Mouse (Mus musculus) liver, postnatal 0 days (tissue): ENCODE data around the gene Pfdn6. TPM values are rescaled to one million over a fixed set of nuclear protein-coding genes. Genes with fewer than 3 reads are reported as not detected.

ENCODE experiments used
- ATAC-seq: fragments of 200-750 bp; cut with Nextera tagmentation; 2 replicates; pipeline ENCODE4 v1.8.0; 2017; ENCODE audit warnings: mild to moderate bottlenecking, moderate library complexity
- DNase-seq: peaks from one replicate; pipeline ENCODE4 v3.0.0-alpha.2; 2016
- H3K27ac ChIP-seq: fragments of 300-500 bp; sonication (generic); 2 replicates; pipeline ENCODE4 v1.5.1; 2014; ENCODE audit warnings: antibody characterized with exemption, moderate library complexity, mild to moderate bottlenecking, low read depth
- H3K27me3 ChIP-seq: fragments of 300-500 bp; sonication (generic); 2 replicates; pipeline ENCODE4 v1.6.1; 2014; ENCODE audit warnings: low read length, control low read depth, mixed read lengths; ENCODE audit not compliant: insufficient read depth
- H3K36me3 ChIP-seq: fragments of 300-500 bp; sonication (generic); replicated peaks from 2 replicates; pipeline ENCODE4 v1.6.1; 2014; ENCODE audit warnings: mild to moderate bottlenecking, control low read depth, low read length, moderate library complexity, mixed read lengths; ENCODE audit not compliant: insufficient read depth
- H3K4me1 ChIP-seq: fragments of 300-500 bp; sonication (generic); 2 replicates; pipeline ENCODE4 v1.6.1; 2014; ENCODE audit warnings: antibody characterized with exemption, mild to moderate bottlenecking, control low read depth; ENCODE audit not compliant: insufficient read depth
- H3K4me2 ChIP-seq: fragments of 300-500 bp; sonication (generic); 2 replicates; pipeline ENCODE4 v1.6.1; 2014; ENCODE audit warnings: low read depth, mild to moderate bottlenecking, low read length, moderate library complexity, mixed read lengths
- H3K4me3 ChIP-seq: fragments of 300-500 bp; sonication (generic); 2 replicates; pipeline ENCODE4 v1.5.1; 2014; ENCODE audit warnings: low read depth, low read length
- H3K9ac ChIP-seq: fragments of 300-500 bp; sonication (generic); replicated peaks from 2 replicates; pipeline ENCODE4 v1.6.1; 2014; ENCODE audit warnings: mild to moderate bottlenecking, moderate library complexity
- H3K9me3 ChIP-seq: fragments of 300-500 bp; sonication (generic); 2 replicates; pipeline ENCODE4 v1.6.1; 2016; ENCODE audit warnings: mild to moderate bottlenecking, control low read depth, low read length, mixed read lengths
- CTCF ChIP-seq: sonication (generic); IDR thresholded peaks from 2 replicates; pipeline ENCODE4 v1.5.1; 2016; ENCODE audit warnings: antibody characterized with exemption, low read depth
- EP300 ChIP-seq: IDR thresholded peaks from 2 replicates; pipeline ENCODE4 v1.6.1; 2016; ENCODE audit warnings: antibody characterized with exemption, low read depth, mild to moderate bottlenecking
- WGBS: fragments of 180-500 bp; shearing (Covaris S2); extraction: QIAGEN DNeasy Blood & Tissue Kit; methylation state at CpG from one replicate; pipeline ENCODE4 v1.1.7; 2014; ENCODE audit not compliant: insufficient replicate concordance; 5-methylcytosine and 5-hydroxymethylcytosine counted together
- polyA plus RNA-seq: library from polyadenylated mRNA; unstranded; fragments of >200 nt; fragmentation: Nextera tagmentation; extraction: Ambion mirVana; gene quantifications from 2 replicates; pipeline ENCODE4 v1.2.1, GENCODE M21; 2015

Gene Pfdn6
- polyA plus RNA-seq, 1 experiment from 2014 or later = 85.5 TPM

GRCm38 (mm10) chr17:33917656-33918292 is 22.4 kb downstream of the Pfdn6 start:
- Histone ChIP-seq H3K9ac (no peak overlapping the region), H3K4me1 (peaks cover 27% of the 10 kb centered on the region), H3K36me3 (peaks cover 45% of the 10 kb centered on the region), H3K27me3 (no peaks in the 10 kb centered on the region), H3K27ac (no peak overlapping the region), H3K4me2 (no peak overlapping the region), H3K9me3 (no peaks in the 10 kb centered on the region), H3K4me3 (no peak overlapping the region)
- WGBS = 84% methylated on average over 18 of the region's 18 CpGs
- TF ChIP-seq EP300 (no peak), CTCF (no peak)
- DNase-seq (no peak), ATAC-seq (no peak)

GRCm38 (mm10) chr17:33916847-33917655 is 23.1 kb downstream of the Pfdn6 start:
- Histone ChIP-seq H3K4me3 (peak overlapping the region; percentile 73), H3K27ac (no peak overlapping the region), H3K9me3 (no peaks in the 10 kb centered on the region), H3K27me3 (no peaks in the 10 kb centered on the region), H3K9ac (peak overlapping the region; percentile 59), H3K4me1 (peaks cover 27% of the 10 kb centered on the region), H3K4me2 (peak overlapping the region; percentile 91), H3K36me3 (peaks cover 47% of the 10 kb centered on the region)
- no peak for TF ChIP-seq EP300
- no peak for TF ChIP-seq CTCF
- WGBS = 84% methylated on average over 31 of the region's 31 CpGs
- ATAC-seq (no peak), DNase-seq (no peak)

DNA sequence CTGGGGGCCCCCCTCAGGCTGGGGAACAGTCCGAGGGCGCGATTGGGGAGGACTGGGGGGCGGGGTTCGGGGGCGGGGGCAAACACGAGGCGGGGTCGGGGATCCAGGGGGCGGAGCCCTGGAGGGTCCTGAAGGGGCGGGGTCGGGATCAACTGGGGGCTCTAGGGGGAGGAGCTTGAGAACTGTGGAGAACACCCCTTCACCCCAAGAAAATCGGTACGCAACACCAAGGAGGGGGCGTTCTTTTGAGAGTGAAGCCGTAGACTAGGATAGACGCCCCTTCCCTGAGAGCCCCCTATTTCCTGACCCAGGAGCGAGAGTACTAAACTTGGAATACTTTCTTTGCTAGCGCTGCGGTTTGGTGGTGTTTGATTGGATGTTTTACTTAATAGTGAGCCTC is 23.8 kb downstream of the Pfdn6 start:
- H3K4me1 ChIP-seq = peaks cover 29% of the 10 kb centered on the region
- TF ChIP-seq EP300 (no peak), CTCF (no peak)
- WGBS = 0% methylated on average over 9 of the region's 20 CpGs
- ATAC-seq (no peak), DNase-seq (no peak)
- H3K36me3 ChIP-seq = peaks cover 50% of the 10 kb centered on the region
- H3K9me3 ChIP-seq = no peaks in the 10 kb centered on the region
- peak overlapping the region; percentile 91 for H3K4me2 ChIP-seq
- H3K4me3 ChIP-seq = peak overlapping the region; percentile 73
- H3K27me3 ChIP-seq = no peaks in the 10 kb centered on the region
- peak overlapping the region; percentile 59 for H3K9ac ChIP-seq
- peak overlapping the region; percentile 79 for H3K27ac ChIP-seq

- WGBS = 0% methylated on average over 33 of the region's 34 CpGs
- Histone ChIP-seq H3K4me2 (peak within 1 kb of the TSS; percentile 91), H3K9ac (peak within 1 kb of the TSS; percentile 59), H3K27ac (peak within 1 kb of the TSS; percentile 79), H3K4me1 (peaks cover 28% of the 10 kb centered on the region), H3K36me3 (peaks cover 53% of the 10 kb centered on the region), H3K4me3 (peak within 1 kb of the TSS; percentile 73), H3K27me3 (no peaks in the 10 kb centered on the region), H3K9me3 (no peaks in the 10 kb centered on the region)
- no peak for TF ChIP-seq CTCF
- peak; percentile 69 for TF ChIP-seq EP300
- DNase-seq = peak; percentile 98
- ATAC-seq = peak; percentile 88
These were observed 24.4 kb downstream of the Pfdn6 start, which contains the start of the genes Tapbp and Zbtb22 for GRCm38 (mm10) chr17:33915671-33916250. Gene Tapbp (plus strand): TSS chr17:33915899. Gene Zbtb22 (plus strand): TSS chr17:33915904.

- H3K27ac ChIP-seq = peak overlapping the region; percentile 79; the same call in 1 of the 2 replicates
- peak overlapping the region; percentile 91 for H3K4me2 ChIP-seq
- peak overlapping the region; percentile 73 for H3K4me3 ChIP-seq
- H3K9ac ChIP-seq = no peak overlapping the region
- H3K9me3 ChIP-seq = no peaks in the 10 kb centered on the region
- DNase-seq = no peak
- H3K4me1 ChIP-seq = peaks cover 34% of the 10 kb centered on the region
- TF ChIP-seq CTCF = peak; percentile 59
- TF ChIP-seq EP300 = no peak
- ATAC-seq = no peak
- peaks cover 53% of the 10 kb centered on the region for H3K36me3 ChIP-seq
- no peaks in the 10 kb centered on the region for H3K27me3 ChIP-seq
- WGBS = 73% methylated on average over 13 of the region's 13 CpGs
These were observed 25.2 kb downstream of the Pfdn6 start for GRCm38 (mm10) chr17:33914969-33915391.

- Histone ChIP-seq H3K4me2 (no peak overlapping the region), H3K4me1 (peaks cover 32% of the 10 kb centered on the region)
- 89% methylated on average over 8 of the region's 8 CpGs for WGBS
These were observed 26.2 kb downstream of the Pfdn6 start for GRCm38 (mm10) chr17:33913905-33914304.

More at GRCm38 (mm10) chr17:33913905-33914304, 26.2 kb downstream of the Pfdn6 start:
- Histone ChIP-seq H3K4me3 (no peak overlapping the region), H3K27me3 (no peaks in the 10 kb centered on the region), H3K36me3 (peaks cover 53% of the 10 kb centered on the region), H3K9ac (no peak overlapping the region), H3K9me3 (no peaks in the 10 kb centered on the region), H3K27ac (no peak overlapping the region)
- DNase-seq (no peak), ATAC-seq (no peak)
- no peak for TF ChIP-seq EP300
- TF ChIP-seq CTCF = no peak
